Mouse (Mus musculus) thymus, postnatal 14 days (tissue): Measurements from ENCODE around the gene Gm44965.
"Not testable (repeated sequence)": the region's sequence is repeated elsewhere in the genome, so short reads cannot be mapped to it uniquely, and the experiment has no call there.

Experiments used
- DNase-seq: peaks from one replicate; pipeline ENCODE4 v3.0.0; 2021

The Gm44965 gene

DNA sequence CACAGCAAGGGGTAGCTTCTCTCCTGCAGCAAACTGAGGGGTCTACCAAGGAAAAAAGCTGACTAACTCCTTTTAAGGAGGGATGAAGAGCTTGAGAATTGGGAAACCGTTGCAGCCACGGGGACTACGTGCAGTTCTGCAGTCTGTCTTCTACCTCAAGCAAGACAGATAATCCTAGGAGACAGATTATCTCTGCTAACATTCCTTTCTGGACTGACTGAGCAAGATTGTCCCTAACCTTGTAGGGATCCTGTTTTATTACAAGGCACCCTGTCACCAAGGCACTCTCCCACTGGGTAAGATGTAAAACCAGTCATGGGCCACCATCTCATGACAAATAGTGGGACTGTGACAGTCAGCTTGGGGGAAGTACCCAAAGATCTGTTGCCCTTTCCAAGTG, 12.5 kb upstream of the Gm44965 start:
- no peak for DNase-seq

DNA sequence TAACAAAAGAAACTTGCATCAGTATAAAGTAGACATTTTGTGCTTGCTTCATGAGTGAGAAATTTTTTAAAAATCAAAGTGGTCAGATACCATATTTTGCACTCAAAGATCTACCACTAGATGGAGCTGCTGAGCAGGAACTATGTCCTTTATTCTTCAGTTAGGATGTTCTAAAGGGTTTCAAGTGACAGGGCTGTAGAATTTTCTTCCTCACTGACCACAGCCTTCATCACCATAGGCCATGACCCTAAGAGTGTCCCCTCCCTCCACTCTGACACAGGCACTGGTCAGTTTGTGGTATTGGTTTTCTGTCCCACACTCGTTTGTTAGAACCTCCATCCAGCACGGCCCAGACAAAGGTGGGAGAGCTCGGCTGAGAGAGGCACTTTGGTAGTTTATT, 11.7 kb upstream of the Gm44965 start:
- DNase-seq: peak; percentile 53

DNA sequence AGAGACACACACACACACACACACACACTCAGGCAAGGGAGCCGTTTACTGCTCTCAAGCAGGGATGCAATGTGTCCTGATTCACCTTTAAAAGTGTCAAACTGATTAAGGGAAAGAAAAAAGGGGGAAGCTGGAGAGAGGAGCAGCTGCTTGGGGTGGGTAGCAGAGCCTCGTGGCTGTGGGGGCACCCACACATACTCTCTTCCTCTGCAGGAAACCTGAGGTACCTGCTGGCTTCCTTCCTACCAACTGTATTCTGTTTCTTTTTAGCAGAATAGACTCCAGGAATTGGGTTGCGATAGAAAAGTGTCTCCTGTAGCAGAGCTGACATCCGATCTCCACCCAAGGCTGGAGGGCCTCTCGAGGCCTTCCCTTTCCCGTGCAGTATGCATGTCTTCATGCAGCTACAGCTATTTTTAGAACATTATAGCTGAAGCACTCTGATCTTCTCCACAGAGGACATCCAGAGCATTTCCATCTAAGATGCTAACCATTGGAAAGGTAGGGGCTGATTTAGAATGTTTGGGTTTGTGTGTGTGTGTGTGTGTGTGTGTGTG, 4.5 kb upstream of the Gm44965 start, which contains the start of gene Gm45021:
TSS of gene Gm45021 (plus strand) at position 417 of the 557 bp plus-strand sequence.
- no peak for DNase-seq

- DNase-seq: no peak
Observed at GRCm38 (mm10) chr6:48591221-48591845, 2.4 kb upstream of the Gm44965 start.

- no peak for DNase-seq
Observed at GRCm38 (mm10) chr6:48591871-48592270, 1.9 kb upstream of the Gm44965 start.

GRCm38 (mm10) chr6:48594043-48594738, 450 bp downstream of the Gm44965 start:
- DNase-seq: no peak

- no peak for DNase-seq
Observed at GRCm38 (mm10) chr6:48595278-48595677, 1.5 kb downstream of the Gm44965 start.

GRCm38 (mm10) chr6:48596545-48597232, 2.9 kb downstream of the Gm44965 start:
- no peak for DNase-seq

DNA sequence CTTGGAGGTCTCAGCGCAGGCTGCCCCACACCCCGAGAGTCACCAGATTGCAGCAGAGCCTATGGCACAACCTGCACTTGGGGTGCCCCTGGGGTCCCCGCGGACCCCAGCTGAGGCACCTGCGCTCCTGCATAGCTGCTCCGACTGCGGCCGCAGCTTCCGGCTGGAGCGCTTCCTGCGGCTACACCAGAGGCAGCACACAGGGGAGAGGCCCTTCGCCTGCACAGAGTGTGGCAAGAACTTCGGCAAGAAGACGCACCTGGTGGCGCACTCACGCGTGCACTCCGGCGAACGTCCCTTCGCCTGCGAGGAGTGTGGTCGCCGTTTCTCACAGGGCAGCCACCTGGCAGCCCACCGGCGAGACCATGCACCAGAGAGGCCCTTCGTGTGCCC, 3.5 kb downstream of the Gm44965 start:
- DNase-seq: no peak

GRCm38 (mm10) chr6:48600594-48600993, 6.9 kb downstream of the Gm44965 start:
- DNase-seq: no peak

GRCm38 (mm10) chr6:48601271-48602079, 7.7 kb downstream of the Gm44965 start, which contains the start of gene Zfp775:
Gene Zfp775 (plus strand): TSS chr6:48602063.
- peak; percentile 94 for DNase-seq

DNA sequence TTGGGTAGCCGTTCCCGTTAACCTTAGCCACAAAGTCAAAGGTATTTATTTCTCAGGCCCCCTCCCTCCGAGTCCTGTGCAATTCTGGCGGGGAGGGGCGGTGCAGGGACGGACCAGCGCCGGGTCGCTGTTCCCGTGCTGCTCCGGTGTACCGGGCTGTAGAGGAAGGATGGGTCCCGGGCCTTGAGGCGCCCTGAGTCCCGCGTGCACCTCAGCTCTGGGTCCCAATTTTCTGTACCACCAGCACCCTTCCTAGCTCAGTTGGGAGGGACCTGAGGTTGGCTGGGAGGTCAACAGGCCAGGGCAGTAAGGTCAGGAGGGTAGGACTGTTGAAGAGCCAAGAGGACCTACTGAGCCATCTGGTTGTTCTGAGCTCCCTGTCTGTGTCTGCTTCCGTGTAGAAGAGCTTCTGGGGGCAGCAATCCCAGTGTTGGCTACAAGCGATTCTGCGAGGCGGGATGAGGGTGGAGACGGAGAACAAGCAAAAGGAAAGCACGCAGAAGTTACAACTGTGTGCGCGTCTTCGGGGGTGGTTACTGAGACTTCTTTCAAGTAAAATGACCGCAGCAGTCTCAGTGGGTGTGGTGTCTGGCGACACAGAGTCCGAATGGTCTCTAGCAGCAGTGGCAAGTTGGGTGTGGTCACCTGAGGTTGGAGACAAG, 8.5 kb downstream of the Gm44965 start:
- no peak for DNase-seq

- DNase-seq: no peak
Observed at GRCm38 (mm10) chr6:48608124-48608523, 14.4 kb downstream of the Gm44965 start.

DNA sequence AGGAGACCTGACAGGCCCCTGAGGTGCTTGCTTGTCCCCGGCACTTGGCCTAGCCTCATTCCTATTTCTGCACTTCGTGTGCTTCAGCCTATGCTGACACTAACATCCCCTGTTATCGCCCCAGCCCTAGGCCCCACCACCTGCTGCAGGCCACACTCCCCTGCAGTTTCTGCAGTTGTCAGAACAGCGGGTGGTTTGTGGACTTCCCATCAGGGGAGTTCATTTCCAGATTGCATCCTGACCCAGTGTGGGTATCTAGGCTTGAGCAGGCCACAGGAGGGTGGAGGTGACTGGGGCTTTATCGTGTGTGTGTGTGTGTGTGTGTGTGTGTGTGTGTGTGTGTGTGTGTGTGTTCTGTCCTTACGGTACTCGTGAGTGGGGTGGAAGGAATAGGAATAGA, 15.8 kb downstream of the Gm44965 start:
- no peak for DNase-seq

- DNase-seq: no peak
Observed at GRCm38 (mm10) chr6:48610657-48611056, 16.9 kb downstream of the Gm44965 start.

DNA sequence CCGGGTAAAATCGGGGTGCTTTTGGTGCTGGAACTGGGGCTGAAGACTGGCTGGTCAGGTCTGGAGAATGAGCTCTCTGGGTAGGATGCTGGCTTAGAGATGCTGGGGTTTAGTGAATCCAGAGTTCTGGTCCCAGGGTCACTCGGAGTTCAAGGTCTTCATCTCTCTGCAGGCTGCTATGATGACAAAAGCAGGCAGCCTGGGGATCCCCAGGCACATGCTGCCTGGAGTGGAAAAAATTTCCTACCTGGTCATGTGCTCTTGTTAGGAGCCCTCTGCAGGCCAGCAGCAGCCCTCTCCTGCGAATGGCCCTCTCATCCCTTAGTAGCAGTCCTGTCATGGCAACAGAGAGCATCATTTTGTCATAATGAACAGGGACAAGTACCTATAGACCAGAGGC, 19.7 kb downstream of the Gm44965 start:
- no peak for DNase-seq

DNA sequence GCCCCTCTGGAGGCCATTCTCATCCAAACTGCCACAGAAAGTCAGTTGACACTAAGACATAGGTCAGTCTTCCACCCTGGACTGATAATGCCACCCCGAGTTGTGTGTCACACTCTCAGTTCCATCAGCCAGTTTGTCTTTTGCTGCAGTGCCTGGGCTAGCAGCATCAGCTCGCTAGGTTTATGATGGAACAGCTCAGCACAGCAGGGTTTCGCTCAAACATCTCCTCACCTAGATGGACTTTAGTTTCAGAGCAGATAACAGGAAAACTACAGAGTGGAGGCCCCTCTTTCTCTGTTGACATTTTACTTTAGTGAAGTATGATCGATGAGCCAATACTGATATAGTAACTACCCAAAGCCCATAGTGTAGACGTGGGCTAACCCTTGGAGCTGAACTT, 21.0 kb downstream of the Gm44965 start:
- DNase-seq: no peak

- DNase-seq: no peak
Observed at GRCm38 (mm10) chr6:48620031-48620430, 26.3 kb downstream of the Gm44965 start.

- not testable (repeated sequence) for DNase-seq
Observed at GRCm38 (mm10) chr6:48622186-48622843, 28.6 kb downstream of the Gm44965 start.

DNA sequence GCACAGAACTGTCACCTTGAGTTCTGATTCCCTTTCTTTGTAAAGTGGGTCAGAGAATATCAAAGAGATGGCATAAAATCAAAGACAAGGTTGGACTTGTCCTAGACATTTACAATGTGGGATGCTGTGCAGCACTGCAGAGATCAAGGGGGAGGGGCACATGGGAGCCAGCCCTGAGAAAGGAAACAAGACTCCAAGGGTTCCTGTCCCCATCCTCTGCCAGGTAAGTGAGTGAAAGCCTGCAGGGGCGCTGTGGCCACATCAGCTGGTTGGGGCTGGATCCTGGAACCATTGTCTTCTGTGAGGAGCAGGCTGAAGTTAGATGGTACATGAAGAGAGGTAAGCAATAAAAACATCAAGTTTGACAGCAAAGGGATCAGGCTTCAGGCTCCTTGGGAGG, 29.7 kb downstream of the Gm44965 start:
- no peak for DNase-seq

DNA sequence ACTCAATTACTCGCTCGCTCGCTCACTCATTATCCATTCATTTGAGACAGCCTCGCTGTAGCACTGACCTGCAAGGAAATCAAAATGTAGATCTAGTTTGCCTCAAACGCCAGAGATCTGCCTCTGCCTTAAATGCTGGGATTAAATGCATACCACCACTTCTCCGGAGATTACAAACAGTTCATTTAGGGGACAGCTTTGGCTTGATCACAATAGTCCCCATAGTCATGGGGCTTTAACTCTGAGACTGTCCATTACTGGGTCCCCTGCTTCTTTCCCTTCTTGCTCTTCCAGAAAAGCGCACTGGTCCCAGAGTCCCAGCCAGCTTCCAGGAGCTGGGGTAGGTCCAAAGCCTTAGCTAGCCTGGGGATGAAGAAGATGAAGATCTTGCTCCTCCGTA, 32.7 kb downstream of the Gm44965 start, which contains the start of gene AI854703:
TSS of gene AI854703 (plus strand) at position 301 of the 400 bp plus-strand sequence.
- DNase-seq: no peak

DNA sequence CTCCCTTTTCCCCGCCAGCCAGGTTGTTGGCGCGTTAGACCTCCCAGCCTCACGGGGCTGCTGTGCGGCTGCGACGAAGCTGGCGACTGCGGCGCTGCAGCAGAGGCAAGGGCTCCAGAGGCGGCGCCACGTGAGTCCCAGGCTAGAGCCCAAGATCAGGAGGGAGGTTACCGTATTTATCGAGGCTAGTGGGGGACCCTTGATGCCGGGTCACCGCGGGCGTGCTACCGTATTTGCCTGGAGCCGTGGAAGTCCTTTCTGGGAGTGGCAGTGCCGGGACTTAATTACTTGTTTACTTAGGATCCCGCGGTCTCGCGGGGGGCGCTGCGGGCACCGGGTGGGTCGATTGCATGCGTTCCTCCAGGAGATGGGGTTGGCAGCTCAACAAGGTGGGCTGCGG, 33.2 kb downstream of the Gm44965 start:
- peak; percentile 52 for DNase-seq
